Mouse (Mus musculus) 3134 (cell line): ENCODE results near the gene Enah.

Source experiments
- DNase-seq: peaks from one replicate; pipeline ENCODE4 v3.0.0-alpha.2; 2011; ENCODE audit warnings: low spot score; ENCODE audit not compliant: insufficient read length; ENCODE audit errors: extremely low read depth

The Enah gene

GRCm38 (mm10) chr1:181965277-181965676 is 54.5 kb downstream of the Enah start:
- no peak for DNase-seq

- DNase-seq: no peak
Observed at GRCm38 (mm10) chr1:181963827-181964226, 56.0 kb downstream of the Enah start.

- DNase-seq: no peak
Observed at GRCm38 (mm10) chr1:181963351-181963750, 56.4 kb downstream of the Enah start.

- no peak for DNase-seq
Observed at GRCm38 (mm10) chr1:181960383-181960782, 59.4 kb downstream of the Enah start.

GRCm38 (mm10) chr1:181958392-181958791 is 61.4 kb downstream of the Enah start:
- DNase-seq: no peak

- DNase-seq: no peak
Observed at GRCm38 (mm10) chr1:181957736-181958135, 62.1 kb downstream of the Enah start.

GRCm38 (mm10) chr1:181953547-181953946 is 66.2 kb downstream of the Enah start:
- no peak for DNase-seq

GRCm38 (mm10) chr1:181951266-181951665 is 68.5 kb downstream of the Enah start:
- DNase-seq: no peak

- no peak for DNase-seq
Observed at GRCm38 (mm10) chr1:181950721-181951120, 69.1 kb downstream of the Enah start.

GRCm38 (mm10) chr1:181948191-181948590 is 71.6 kb downstream of the Enah start:
- DNase-seq: no peak

- DNase-seq: no peak
Observed at GRCm38 (mm10) chr1:181937064-181937463, 82.7 kb downstream of the Enah start.

- no peak for DNase-seq
Observed at GRCm38 (mm10) chr1:181928388-181928787, 91.4 kb downstream of the Enah start.

- peak; percentile 15 for DNase-seq
Observed at GRCm38 (mm10) chr1:181923384-181923783, 96.4 kb downstream of the Enah start.

GRCm38 (mm10) chr1:181921580-181922494 is 98.0 kb downstream of the Enah start:
- DNase-seq: no peak

- DNase-seq: peak; percentile 47
Observed at GRCm38 (mm10) chr1:181911841-181912240, 107.9 kb downstream of the Enah start.

- DNase-seq: no peak
Observed at GRCm38 (mm10) chr1:181901706-181902373, 118.0 kb downstream of the Enah start.

- no peak for DNase-seq
Observed at GRCm38 (mm10) chr1:181900846-181901245, 118.9 kb downstream of the Enah start.

GRCm38 (mm10) chr1:181898961-181899360 is 120.8 kb downstream of the Enah start:
- no peak for DNase-seq

- DNase-seq: no peak
Observed at GRCm38 (mm10) chr1:181896991-181897390, 122.8 kb downstream of the Enah start.

- DNase-seq: no peak
Observed at GRCm38 (mm10) chr1:181893721-181894120, 126.1 kb downstream of the Enah start.

GRCm38 (mm10) chr1:181889670-181890069 is 130.1 kb downstream of the Enah start:
- DNase-seq: no peak

GRCm38 (mm10) chr1:181888801-181889200 is 131.0 kb downstream of the Enah start:
- DNase-seq: peak; percentile 81
